Mouse (Mus musculus) erythroid progenitor cell, adult 5-6 weeks (primary cell): ENCODE data around the gene Sox8. TPM values are rescaled to one million over a fixed set of nuclear protein-coding genes. Genes with fewer than 3 reads are reported as not detected.

Experiments used
- total RNA-seq, 2 experiments: library from RNA; stranded (forward) in 1 of 2; stranded (reverse) in 1 of 2; fragments of 150-400 nt in 1 of 2; fragments of 186-747, 209-891 nt in 1 of 2; gene quantifications; 2 replicates each; pipeline versions ENCODE4 v1.2.3 to v1.2.4; 2015 to 2017; ENCODE audit warnings: low replicate concordance in 2 of 2

Sox8 gene
- total RNA-seq, 2 experiments from 2014 or later: not detected

Other genes with a start within 250 kb of the Sox8 start
- gene Tpsab1, start 225.1 kb downstream of the Sox8 start, total RNA-seq (2015; ENCODE audit: low replicate concordance): not detected in 2 replicates
- gene Tpsab1, start 225.1 kb downstream of the Sox8 start, total RNA-seq (2017; ENCODE audit: low replicate concordance): not detected in 2 replicates
- not detected in 2 replicates for gene Tpsb2, start 204.4 kb downstream of the Sox8 start, total RNA-seq (2015; ENCODE audit: low replicate concordance)
- gene Tpsb2, start 204.4 kb downstream of the Sox8 start, total RNA-seq (2017; ENCODE audit: low replicate concordance): not detected in 2 replicates
- gene Tpsg1, start 201.4 kb downstream of the Sox8 start, total RNA-seq (2015; ENCODE audit: low replicate concordance): not detected in 2 replicates
- gene Tpsg1, start 201.4 kb downstream of the Sox8 start, total RNA-seq (2017; ENCODE audit: low replicate concordance): not detected in 2 replicates
- gene Cacna1h, start 136.9 kb downstream of the Sox8 start, total RNA-seq (2015; ENCODE audit: low replicate concordance): 10.5 TPM in 1 of 2 replicates, not detected in the other
- gene Cacna1h, start 136.9 kb downstream of the Sox8 start, total RNA-seq (2017; ENCODE audit: low replicate concordance): 0.91 and 2.3 TPM in 2 replicates
- not detected in 2 replicates for gene Tekt4, start 116.1 kb downstream of the Sox8 start, total RNA-seq (2015; ENCODE audit: low replicate concordance)
- gene Tekt4, start 116.1 kb downstream of the Sox8 start, total RNA-seq (2017; ENCODE audit: low replicate concordance): not detected in 2 replicates
- not detected in 2 replicates for gene Sstr5, start 73.4 kb downstream of the Sox8 start, total RNA-seq (2015; ENCODE audit: low replicate concordance)
- gene Sstr5, start 73.4 kb downstream of the Sox8 start, total RNA-seq (2017; ENCODE audit: low replicate concordance): not detected in 2 replicates
- gene Lmf1, start 8.4 kb upstream of the Sox8 start, total RNA-seq (2015; ENCODE audit: low replicate concordance): 2.9 and 3.4 TPM in 2 replicates
- 0.53 and 4.9 TPM in 2 replicates for gene Lmf1, start 8.4 kb upstream of the Sox8 start, total RNA-seq (2017; ENCODE audit: low replicate concordance)
- not detected in 2 replicates for gene Gng13, start 146.5 kb upstream of the Sox8 start, total RNA-seq (2015; ENCODE audit: low replicate concordance)
- not detected in 2 replicates for gene Gng13, start 146.5 kb upstream of the Sox8 start, total RNA-seq (2017; ENCODE audit: low replicate concordance)
- gene Chtf18, start 156.7 kb upstream of the Sox8 start, total RNA-seq (2015; ENCODE audit: low replicate concordance): 15.5 and 33.2 TPM in 2 replicates
- gene Chtf18, start 156.7 kb upstream of the Sox8 start, total RNA-seq (2017; ENCODE audit: low replicate concordance): 56.2 and 62.6 TPM in 2 replicates
- gene Rpusd1, start 157.0 kb upstream of the Sox8 start, total RNA-seq (2015; ENCODE audit: low replicate concordance): 1.1 and 2.1 TPM in 2 replicates
- gene Rpusd1, start 157.0 kb upstream of the Sox8 start, total RNA-seq (2017; ENCODE audit: low replicate concordance): 0.26 and 3.7 TPM in 2 replicates
- not detected in 2 replicates for gene Mslnl, start 165.4 kb upstream of the Sox8 start, total RNA-seq (2015; ENCODE audit: low replicate concordance)
- not detected in 2 replicates for gene Mslnl, start 165.4 kb upstream of the Sox8 start, total RNA-seq (2017; ENCODE audit: low replicate concordance)
- not detected in 2 replicates for gene Msln, start 183.7 kb upstream of the Sox8 start, total RNA-seq (2015; ENCODE audit: low replicate concordance)
- gene Msln, start 183.7 kb upstream of the Sox8 start, total RNA-seq (2017; ENCODE audit: low replicate concordance): not detected in 2 replicates
- gene Narfl, start 203.1 kb upstream of the Sox8 start, total RNA-seq (2015; ENCODE audit: low replicate concordance): 0.42 and 6.8 TPM in 2 replicates
- 7.1 and 12.0 TPM in 2 replicates for gene Narfl, start 203.1 kb upstream of the Sox8 start, total RNA-seq (2017; ENCODE audit: low replicate concordance)
- gene Haghl, start 215.0 kb upstream of the Sox8 start, total RNA-seq (2015; ENCODE audit: low replicate concordance): 8.6 and 9.6 TPM in 2 replicates
- gene Haghl, start 215.0 kb upstream of the Sox8 start, total RNA-seq (2017; ENCODE audit: low replicate concordance): 2.3 and 6.0 TPM in 2 replicates
- gene Ccdc78, start 215.9 kb upstream of the Sox8 start, total RNA-seq (2015; ENCODE audit: low replicate concordance): not detected in 2 replicates
- gene Ccdc78, start 215.9 kb upstream of the Sox8 start, total RNA-seq (2017; ENCODE audit: low replicate concordance): not detected in 2 replicates
- gene Fam173a, start 222.2 kb upstream of the Sox8 start, total RNA-seq (2015; ENCODE audit: low replicate concordance): 38.1 and 51.5 TPM in 2 replicates
- gene Fam173a, start 222.2 kb upstream of the Sox8 start, total RNA-seq (2017; ENCODE audit: low replicate concordance): 5.4 and 16.7 TPM in 2 replicates
- gene AC134908.4, start 225.0 kb upstream of the Sox8 start, total RNA-seq (2015; ENCODE audit: low replicate concordance): not detected in 2 replicates
- gene AC134908.4, start 225.0 kb upstream of the Sox8 start, total RNA-seq (2017; ENCODE audit: low replicate concordance): not detected in 2 replicates
- gene Metrn, start 226.4 kb upstream of the Sox8 start, total RNA-seq (2015; ENCODE audit: low replicate concordance): not detected in 2 replicates
- gene Metrn, start 226.4 kb upstream of the Sox8 start, total RNA-seq (2017; ENCODE audit: low replicate concordance): 5.4 and 5.9 TPM in 2 replicates
- not detected in 2 replicates for gene Fbxl16, start 238.4 kb upstream of the Sox8 start, total RNA-seq (2015; ENCODE audit: low replicate concordance)
- gene Fbxl16, start 238.4 kb upstream of the Sox8 start, total RNA-seq (2017; ENCODE audit: low replicate concordance): not detected in 2 replicates